Comparison of ENCODE assay signal across 15 mouse cellular contexts in the genomic region with DNA sequence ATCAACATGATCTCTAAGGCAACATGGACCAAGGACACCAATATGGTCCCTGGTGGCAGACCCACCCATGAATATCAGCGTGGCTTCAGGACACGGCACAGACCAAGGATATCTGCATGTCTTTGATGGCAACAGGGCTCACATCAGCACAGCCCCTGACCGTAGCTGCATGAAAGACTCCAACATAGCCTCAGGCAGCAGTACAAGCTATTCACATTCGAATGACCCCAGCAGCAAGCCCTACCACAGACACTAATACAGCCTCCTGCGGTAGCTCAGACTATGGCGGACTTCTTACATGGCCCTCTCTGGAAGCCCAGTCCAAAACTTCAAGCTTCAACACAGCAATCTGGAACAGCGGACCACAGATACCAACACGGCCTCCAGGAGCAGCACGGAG.
"Had no signal": no experiment of that assay in that cellular context is flagged by ENCODE, and none has a peak within 500 bp of the region (broad histone marks: within the 10 kb centered on the region; RNA-seq: fewer than 3 reads in every experiment).

No protein-coding gene starts in this region.

- H3K4me1 ChIP-seq: stomach, embryonic 15.5 days had no signal

- H3K27ac ChIP-seq: midbrain, embryonic 10.5 days; midbrain, embryonic 12.5 days; neural tube, embryonic 12.5 days; stomach, embryonic 15.5 days; stomach, postnatal 0 days had no signal

- H3K36me3 ChIP-seq: midbrain, embryonic 10.5 days; midbrain, embryonic 12.5 days; neural tube, embryonic 12.5 days; stomach, embryonic 15.5 days had no signal

- DNase-seq: lung, adult 18-20 months; lung, embryonic 14.5 days; lung, postnatal 10 days; lung, postnatal 4 days; midbrain, embryonic 14.5 days; right cerebral cortex, postnatal 25 days; right cerebral cortex, postnatal 4 days; thymus, adult 2 months; thymus, postnatal 25 days; thymus, postnatal 4 days had no signal

- H3K9me3 ChIP-seq: midbrain, embryonic 10.5 days; midbrain, embryonic 12.5 days; neural tube, embryonic 12.5 days; stomach, embryonic 15.5 days had no signal

- H3K9ac ChIP-seq: lung, embryonic 14.5 days; midbrain, embryonic 12.5 days; neural tube, embryonic 12.5 days; stomach, embryonic 15.5 days had no signal

- H3K4me3 ChIP-seq: midbrain, embryonic 10.5 days; midbrain, embryonic 12.5 days; neural tube, embryonic 12.5 days; stomach, embryonic 15.5 days had no signal

- H3K27me3 ChIP-seq: midbrain, embryonic 12.5 days; neural tube, embryonic 12.5 days; stomach, embryonic 15.5 days had no signal
